Mouse (Mus musculus): ENCODE measurements around the gene Rgl2. TPM values are rescaled to one million over a fixed set of nuclear protein-coding genes. Genes with fewer than 3 reads are reported as not detected.

The Rgl2 gene
- total and polyA plus RNA-seq, 2 experiments from 2014 or later: 38.2 to 83.0 TPM

GRCm38 (mm10) chr17:33908331-33909076, 20.8 kb upstream of the Rgl2 start:
- Histone ChIP-seq H3K9ac (replicated peaks; ENCODE audit: low read length, poor library complexity, severe bottlenecking) (peak overlapping the region; percentile 80), H3K27ac (ENCODE audit: low read depth, low read length) (peak overlapping the region; percentile 93), H3K4me3 (ENCODE audit: low read depth, low read length) (peak overlapping the region; percentile 52), H3K27me3 (ENCODE audit: insufficient read depth, low read length) (no peaks in the 10 kb centered on the region), H3K9me3 (ENCODE audit: low read length) (no peaks in the 10 kb centered on the region), H3K36me3 (ENCODE audit: insufficient read depth, low read length) (peaks cover 18% of the 10 kb centered on the region; the same call in 1 of the 2 replicates), H3K4me2 (ENCODE audit: low read depth, low read length, poor library complexity, severe bottlenecking) (peak overlapping the region; percentile 92), H3K4me1 (ENCODE audit: insufficient read depth, low read length) (peaks cover 5% of the 10 kb centered on the region; the same call in 1 of the 2 replicates)
- no peak for TF ChIP-seq CTCF (IDR thresholded peaks at IDR 0.05)
- WGBS: under 1% methylated on average over 42 of the region's 44 CpGs
- DNase-seq (ENCODE audit: low spot score) (peak; percentile 63), ATAC-seq (ENCODE audit: low FRiP score) (peak; percentile 44)

- DNase-seq (ENCODE audit: low spot score): peak; percentile 99
- peak; percentile 96 for ATAC-seq (ENCODE audit: low FRiP score)
- peak within 1 kb of the TSS; percentile 93 for H3K27ac ChIP-seq (ENCODE audit: low read depth, low read length)
- whole genome bisulfite sequencing: under 1% methylated on average over 66 of the region's 68 CpGs
- no peaks in the 10 kb centered on the region for H3K9me3 ChIP-seq (ENCODE audit: low read length)
- peak; percentile 6 for TF ChIP-seq CTCF (IDR thresholded peaks at IDR 0.05)
- peaks cover 26% of the 10 kb centered on the region for H3K36me3 ChIP-seq (ENCODE audit: insufficient read depth, low read length)
- H3K9ac ChIP-seq (replicated peaks; ENCODE audit: low read length, poor library complexity, severe bottlenecking): peak within 1 kb of the TSS; percentile 80
- H3K27me3 ChIP-seq (ENCODE audit: insufficient read depth, low read length): no peaks in the 10 kb centered on the region
- peak within 1 kb of the TSS; percentile 92 for H3K4me2 ChIP-seq (ENCODE audit: low read depth, low read length, poor library complexity, severe bottlenecking)
- peak within 1 kb of the TSS; percentile 52 for H3K4me3 ChIP-seq (ENCODE audit: low read depth, low read length)
- H3K4me1 ChIP-seq (ENCODE audit: insufficient read depth, low read length): peaks cover 5% of the 10 kb centered on the region; the same call in 1 of the 2 replicates
These were observed 20.1 kb upstream of the Rgl2 start, which contains the start of gene Daxx for GRCm38 (mm10) chr17:33909077-33909868. Gene Daxx, plus strand, starts transcription at chr17:33909414.

GRCm38 (mm10) chr17:33909869-33910250, 19.5 kb upstream of the Rgl2 start:
- H3K9me3 ChIP-seq (ENCODE audit: low read length): no peaks in the 10 kb centered on the region
- ATAC-seq (ENCODE audit: low FRiP score) (peak; percentile 1), DNase-seq (ENCODE audit: low spot score) (peak; percentile 21)
- WGBS: under 1% methylated on average over 14 of the region's 14 CpGs
- no peaks in the 10 kb centered on the region for H3K27me3 ChIP-seq (ENCODE audit: insufficient read depth, low read length)
- H3K4me1 ChIP-seq (ENCODE audit: insufficient read depth, low read length): peaks cover 5% of the 10 kb centered on the region; the same call in 1 of the 2 replicates
- no peak for TF ChIP-seq CTCF (IDR thresholded peaks at IDR 0.05)
- H3K4me2 ChIP-seq (ENCODE audit: low read depth, low read length, poor library complexity, severe bottlenecking): peak overlapping the region; percentile 92
- peaks cover 27% of the 10 kb centered on the region for H3K36me3 ChIP-seq (ENCODE audit: insufficient read depth, low read length)
- H3K27ac ChIP-seq (ENCODE audit: low read depth, low read length): peak overlapping the region; percentile 62
- peak overlapping the region; percentile 52 for H3K4me3 ChIP-seq (ENCODE audit: low read depth, low read length)
- H3K9ac ChIP-seq (replicated peaks; ENCODE audit: low read length, poor library complexity, severe bottlenecking): peak overlapping the region; percentile 58

GRCm38 (mm10) chr17:33910346-33911051, 18.8 kb upstream of the Rgl2 start:
- Histone ChIP-seq H3K27me3 (ENCODE audit: insufficient read depth, low read length) (no peaks in the 10 kb centered on the region), H3K4me1 (ENCODE audit: insufficient read depth, low read length) (peaks cover 5% of the 10 kb centered on the region; the same call in 1 of the 2 replicates), H3K27ac (ENCODE audit: low read depth, low read length) (no peak overlapping the region; the same call in 1 of the 2 replicates), H3K4me2 (ENCODE audit: low read depth, low read length, poor library complexity, severe bottlenecking) (peak overlapping the region; percentile 92), H3K36me3 (ENCODE audit: insufficient read depth, low read length) (peaks cover 27% of the 10 kb centered on the region), H3K9me3 (ENCODE audit: low read length) (no peaks in the 10 kb centered on the region), H3K4me3 (ENCODE audit: low read depth, low read length) (peak overlapping the region; percentile 52), H3K9ac (replicated peaks; ENCODE audit: low read length, poor library complexity, severe bottlenecking) (peak overlapping the region; percentile 58; the same call in 1 of the 2 replicates)
- peak; percentile 46 for TF ChIP-seq CTCF (IDR thresholded peaks at IDR 0.05)
- ATAC-seq (ENCODE audit: low FRiP score) (no peak), DNase-seq (ENCODE audit: low spot score) (no peak)
- 56% methylated on average over 11 of the region's 11 CpGs for WGBS

GRCm38 (mm10) chr17:33911052-33911812, 18.1 kb upstream of the Rgl2 start:
- peaks cover 5% of the 10 kb centered on the region; the same call in 1 of the 2 replicates for H3K4me1 ChIP-seq (ENCODE audit: insufficient read depth, low read length)
- H3K4me3 ChIP-seq (ENCODE audit: low read depth, low read length): no peak overlapping the region
- no peak for TF ChIP-seq CTCF (IDR thresholded peaks at IDR 0.05)
- no peak overlapping the region for H3K9ac ChIP-seq (replicated peaks; ENCODE audit: low read length, poor library complexity, severe bottlenecking)
- H3K27me3 ChIP-seq (ENCODE audit: insufficient read depth, low read length): no peaks in the 10 kb centered on the region
- H3K36me3 ChIP-seq (ENCODE audit: insufficient read depth, low read length): peaks cover 27% of the 10 kb centered on the region
- H3K9me3 ChIP-seq (ENCODE audit: low read length): no peaks in the 10 kb centered on the region
- DNase-seq (ENCODE audit: low spot score) (no peak), ATAC-seq (ENCODE audit: low FRiP score) (no peak)
- H3K4me2 ChIP-seq (ENCODE audit: low read depth, low read length, poor library complexity, severe bottlenecking): no peak overlapping the region
- H3K27ac ChIP-seq (ENCODE audit: low read depth, low read length): no peak overlapping the region
- 92% methylated on average over 31 of the region's 31 CpGs for WGBS

Data from midbrain, postnatal 0 days (tissue).